Mouse (Mus musculus) spleen, postnatal 4 days (tissue): ENCODE results near the gene Poglut1.

Experiments used
- DNase-seq, 2 experiments: peaks; one replicate each; pipeline ENCODE4 v3.0.0; 2022; ENCODE audit warnings: low spot score in 2 of 2

Gene Poglut1

DNA sequence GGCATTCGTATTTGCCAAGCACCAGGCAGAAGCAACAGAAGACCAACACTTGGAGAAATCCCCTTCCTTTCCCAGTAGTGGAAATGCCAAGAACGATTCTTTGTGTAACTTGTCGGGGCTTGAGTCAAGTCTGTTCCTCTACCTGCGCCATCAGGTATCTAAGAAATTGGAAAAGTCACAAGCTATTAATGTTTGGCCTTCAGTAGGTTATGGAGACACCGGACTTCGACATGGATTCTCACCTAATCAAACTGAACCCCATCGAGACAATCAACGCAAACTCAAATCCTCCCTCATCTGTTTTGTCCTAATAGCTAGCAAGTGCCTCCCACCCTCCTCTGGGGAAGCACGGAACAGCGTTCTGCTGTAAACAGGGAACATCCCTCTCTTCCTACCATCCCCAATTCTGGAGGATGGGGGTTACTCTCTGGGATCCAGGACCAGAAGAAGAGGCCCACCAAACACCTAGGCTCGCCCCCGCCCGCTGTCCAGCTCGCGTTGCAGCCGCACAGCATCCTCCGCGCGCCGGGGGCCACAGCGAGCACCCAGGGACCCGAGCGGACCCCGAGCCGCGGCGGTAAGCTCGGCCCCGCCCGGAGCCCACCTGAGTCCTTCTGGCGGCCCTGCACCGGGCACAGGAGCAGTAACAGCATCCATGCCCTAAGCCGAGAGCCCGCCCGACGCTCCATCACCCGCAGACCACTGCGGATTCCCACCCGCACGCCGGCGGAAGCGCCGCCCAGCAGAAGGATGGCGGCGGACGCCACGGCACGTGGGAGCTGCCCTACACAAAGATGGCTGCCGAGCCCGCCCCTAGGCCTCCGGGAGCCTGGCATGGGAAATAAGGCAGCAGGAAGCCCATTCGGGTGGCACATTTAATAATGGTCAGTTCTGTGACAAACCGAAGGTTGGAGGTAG is at the start of gene Poglut1:
Gene Poglut1 (minus strand): TSS at position 780 of the 918 bp plus-strand sequence.
- DNase-seq, result peak; percentile 64 to 86

DNA sequence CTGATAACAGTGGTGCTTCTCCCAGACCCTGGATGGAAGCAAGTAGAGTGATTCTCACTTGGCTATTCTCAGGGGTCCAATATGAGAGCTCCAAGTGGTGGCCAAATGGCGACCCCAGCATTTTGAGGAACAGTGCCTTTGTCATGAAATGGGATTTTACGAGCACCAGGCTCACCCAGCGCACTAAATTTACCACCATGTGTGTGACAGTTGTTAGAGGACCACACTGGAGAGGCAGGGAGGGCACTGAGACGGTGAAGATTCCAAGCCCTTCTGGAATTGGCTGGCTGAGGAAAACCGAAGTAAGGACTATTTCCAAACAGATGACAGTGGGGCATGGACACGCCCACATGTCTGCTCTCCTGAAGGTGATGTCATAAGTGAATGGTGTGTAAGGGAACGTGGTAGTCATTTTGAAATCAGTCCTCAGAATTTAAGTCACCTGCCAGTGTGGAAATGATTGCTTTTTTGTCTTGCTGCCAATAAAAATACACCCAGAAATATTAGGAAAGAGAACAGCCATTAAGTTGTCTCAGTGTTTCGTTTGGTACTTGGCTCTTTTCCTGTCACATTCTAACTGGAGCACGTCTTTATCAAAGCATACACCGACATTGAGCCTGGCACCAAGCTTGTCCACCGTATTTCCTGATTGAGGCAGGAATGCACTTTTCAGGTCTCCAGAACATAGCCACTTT is 49.1 kb upstream of the Poglut1 start:
- DNase-seq, result no peak

DNA sequence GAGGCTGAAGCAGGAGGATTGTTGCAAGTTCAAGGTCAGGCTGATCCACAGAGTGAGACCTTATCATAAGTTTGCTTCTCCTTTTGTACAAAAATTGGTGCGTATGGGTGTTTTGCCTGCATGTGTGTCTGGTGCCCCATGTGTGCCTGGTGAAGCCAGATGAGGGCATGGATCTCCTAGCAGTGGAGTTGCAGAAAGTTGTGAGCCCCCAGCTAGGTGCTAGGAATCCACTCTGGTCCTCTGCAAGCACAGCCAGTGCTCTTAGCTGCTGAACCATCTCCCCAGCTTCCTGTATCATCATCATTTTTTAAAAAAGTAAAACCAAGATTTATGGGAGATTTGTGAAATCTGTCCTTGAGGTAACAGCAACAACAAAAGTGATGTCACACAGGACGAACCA is 46.6 kb upstream of the Poglut1 start:
- no peak for DNase-seq

GRCm38 (mm10) chr16:38596099-38596498 is 46.0 kb upstream of the Poglut1 start:
- DNase-seq, result no peak

DNA sequence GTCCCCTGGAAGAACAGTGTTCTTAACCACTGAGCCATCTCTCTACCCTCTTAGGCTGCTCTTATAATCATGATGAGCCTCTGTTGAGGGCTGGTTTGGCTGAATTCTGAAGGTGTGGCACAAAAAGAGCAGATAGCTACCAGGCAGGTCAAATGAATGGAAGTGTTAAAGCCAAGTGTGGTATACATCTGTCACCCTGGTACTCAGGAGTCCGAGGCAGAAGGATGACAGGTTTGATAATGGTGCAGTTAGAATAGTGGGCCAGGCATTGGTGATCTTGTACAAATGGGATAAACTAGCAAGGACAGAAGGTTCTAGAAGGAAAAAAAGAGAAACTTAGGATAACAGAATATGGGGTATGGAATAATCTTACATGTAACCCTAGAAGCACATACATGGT is 44.4 kb upstream of the Poglut1 start:
- no peak for DNase-seq

DNA sequence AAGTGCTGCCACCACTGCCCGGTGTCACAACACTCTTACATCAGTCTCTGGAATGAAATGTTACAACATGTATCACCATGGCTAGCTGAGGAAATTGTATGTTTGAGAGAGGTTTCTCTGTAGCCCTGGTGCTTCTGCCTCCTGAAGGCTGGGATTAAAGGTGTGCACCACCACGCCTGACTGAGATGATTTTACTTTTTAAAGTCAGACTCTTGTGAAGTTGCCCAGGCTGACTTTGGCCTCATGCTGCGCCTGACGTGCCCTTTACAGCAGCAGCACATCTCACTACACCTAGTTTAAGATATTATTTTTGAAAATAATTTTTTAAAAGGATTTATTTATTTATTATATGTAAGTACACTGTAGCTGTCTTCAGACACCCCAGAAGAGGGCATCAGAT is 42.9 kb upstream of the Poglut1 start:
- no peak for DNase-seq

- DNase-seq, result no peak
Observed at GRCm38 (mm10) chr16:38592026-38592678, 42.1 kb upstream of the Poglut1 start.

GRCm38 (mm10) chr16:38591506-38591905 is 41.4 kb upstream of the Poglut1 start:
- DNase-seq, result no peak

DNA sequence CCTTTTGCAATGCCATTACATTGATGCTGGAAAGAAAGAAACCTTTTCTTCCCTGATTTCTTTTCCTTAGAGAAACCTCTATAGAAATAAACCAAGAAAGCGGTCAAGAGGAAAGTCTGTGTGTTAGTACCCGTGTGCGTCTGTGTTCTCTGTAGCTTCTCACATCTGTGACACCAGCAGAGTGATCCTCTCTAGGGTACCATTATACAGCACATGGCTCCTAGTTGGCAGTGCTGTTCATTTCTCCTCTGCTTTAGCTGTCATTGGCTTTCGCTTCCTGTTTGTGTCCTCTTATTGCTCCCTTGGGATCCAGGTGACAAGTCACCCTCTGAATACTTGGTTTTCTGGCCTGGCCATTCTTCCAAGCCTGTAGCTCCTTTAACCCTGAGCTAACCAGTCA is 37.5 kb upstream of the Poglut1 start:
- DNase-seq, result no peak

DNA sequence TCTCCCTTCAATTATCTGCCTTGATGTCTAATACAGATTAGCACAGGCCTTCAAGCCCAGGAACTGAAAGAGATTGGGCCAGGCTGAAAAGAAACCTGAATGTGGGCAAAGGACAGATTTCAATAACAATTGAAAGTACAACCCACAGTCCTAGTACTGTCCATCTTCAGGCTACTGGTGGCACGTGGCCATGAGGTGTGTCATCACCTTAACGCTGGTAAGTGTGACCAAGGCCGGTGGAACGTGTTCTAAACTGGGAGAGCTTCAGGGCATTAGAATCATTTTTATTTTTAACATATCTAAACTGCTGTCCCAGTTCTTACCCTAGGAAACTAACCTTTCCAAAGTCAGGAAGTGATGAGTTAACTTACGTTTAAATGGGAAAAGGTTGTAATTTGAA is 37.1 kb upstream of the Poglut1 start:
- DNase-seq, result no peak

DNA sequence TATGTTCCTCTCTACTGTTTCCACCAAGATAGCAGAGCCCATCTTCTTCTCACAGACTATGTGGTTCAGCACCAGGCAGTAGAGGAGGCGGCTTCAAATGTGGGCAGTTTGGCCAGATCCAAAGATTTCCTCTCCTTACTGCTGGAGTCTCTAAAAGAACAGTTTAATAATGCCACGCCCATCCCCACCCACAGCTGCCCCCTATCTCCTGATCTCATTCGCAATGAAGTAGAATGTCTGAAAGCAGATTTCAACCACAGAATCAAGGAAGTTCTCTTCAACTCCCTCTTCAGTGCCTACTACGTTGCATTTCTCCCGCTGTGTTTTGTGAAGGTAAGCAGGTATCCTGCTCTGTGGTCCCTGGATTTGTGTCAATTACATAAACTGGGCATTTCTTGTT is 35.1 kb upstream of the Poglut1 start:
- no peak for DNase-seq

- no peak for DNase-seq
Observed at GRCm38 (mm10) chr16:38584761-38585160, 34.7 kb upstream of the Poglut1 start.

GRCm38 (mm10) chr16:38571481-38571880 is 21.4 kb upstream of the Poglut1 start:
- DNase-seq, result no peak

DNA sequence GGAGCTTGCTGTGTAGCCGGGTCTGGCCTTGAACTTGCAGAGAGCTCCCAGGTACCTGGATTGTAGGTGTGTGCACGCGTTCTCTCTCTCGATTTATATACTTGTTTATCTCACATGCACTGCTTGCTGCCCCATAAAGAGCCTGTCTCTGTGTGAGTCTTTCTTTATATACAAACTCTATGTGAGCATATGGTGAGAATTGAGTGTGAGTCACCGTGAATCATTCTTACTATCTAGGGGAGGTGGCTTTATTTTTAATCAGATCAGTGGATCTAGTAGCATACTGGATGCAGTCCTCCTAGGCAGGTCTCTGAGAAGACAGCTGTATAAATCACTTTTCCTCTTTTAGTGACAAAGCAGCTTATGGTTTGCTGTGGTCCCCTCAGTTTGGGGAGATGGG is 18.1 kb upstream of the Poglut1 start:
- no peak for DNase-seq

DNA sequence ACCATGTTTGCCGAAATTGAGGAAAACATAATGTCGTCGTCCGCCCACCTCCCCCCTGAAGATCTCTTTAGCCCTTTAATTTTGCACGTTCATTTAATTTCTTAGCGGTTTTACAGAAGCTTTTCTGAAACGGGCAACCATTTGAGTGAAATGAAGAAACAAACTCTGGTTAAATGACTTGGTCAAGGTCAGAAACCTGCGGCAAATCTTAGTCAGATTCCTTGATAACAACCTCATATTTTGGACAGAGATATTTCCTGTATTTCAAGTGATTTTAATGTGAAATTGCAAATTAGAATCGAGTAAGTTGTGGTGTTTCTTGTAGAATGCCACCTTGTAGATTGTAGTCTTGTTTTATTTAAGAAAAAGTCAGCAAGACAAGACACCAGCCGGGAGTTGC is 13.5 kb upstream of the Poglut1 start:
- no peak for DNase-seq

DNA sequence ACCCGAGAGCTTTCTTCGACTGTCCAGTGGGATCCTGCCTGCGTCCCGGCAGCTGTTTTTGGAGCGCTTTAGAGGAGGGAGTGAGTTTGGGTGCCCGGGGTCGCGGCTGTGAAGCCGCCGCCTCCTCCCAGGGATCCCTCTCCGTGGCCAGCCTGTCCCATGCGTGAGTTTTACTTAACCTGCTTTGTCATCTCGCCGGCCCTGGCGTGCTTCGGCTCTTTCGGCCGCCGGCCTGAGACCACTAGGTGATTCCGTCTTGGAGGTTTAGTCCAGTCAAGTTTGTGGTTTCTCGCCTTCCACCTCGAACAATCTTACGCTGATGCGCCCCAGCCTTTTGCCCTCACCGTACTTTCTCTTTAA is 12.9 kb upstream of the Poglut1 start:
- no peak for DNase-seq

DNA sequence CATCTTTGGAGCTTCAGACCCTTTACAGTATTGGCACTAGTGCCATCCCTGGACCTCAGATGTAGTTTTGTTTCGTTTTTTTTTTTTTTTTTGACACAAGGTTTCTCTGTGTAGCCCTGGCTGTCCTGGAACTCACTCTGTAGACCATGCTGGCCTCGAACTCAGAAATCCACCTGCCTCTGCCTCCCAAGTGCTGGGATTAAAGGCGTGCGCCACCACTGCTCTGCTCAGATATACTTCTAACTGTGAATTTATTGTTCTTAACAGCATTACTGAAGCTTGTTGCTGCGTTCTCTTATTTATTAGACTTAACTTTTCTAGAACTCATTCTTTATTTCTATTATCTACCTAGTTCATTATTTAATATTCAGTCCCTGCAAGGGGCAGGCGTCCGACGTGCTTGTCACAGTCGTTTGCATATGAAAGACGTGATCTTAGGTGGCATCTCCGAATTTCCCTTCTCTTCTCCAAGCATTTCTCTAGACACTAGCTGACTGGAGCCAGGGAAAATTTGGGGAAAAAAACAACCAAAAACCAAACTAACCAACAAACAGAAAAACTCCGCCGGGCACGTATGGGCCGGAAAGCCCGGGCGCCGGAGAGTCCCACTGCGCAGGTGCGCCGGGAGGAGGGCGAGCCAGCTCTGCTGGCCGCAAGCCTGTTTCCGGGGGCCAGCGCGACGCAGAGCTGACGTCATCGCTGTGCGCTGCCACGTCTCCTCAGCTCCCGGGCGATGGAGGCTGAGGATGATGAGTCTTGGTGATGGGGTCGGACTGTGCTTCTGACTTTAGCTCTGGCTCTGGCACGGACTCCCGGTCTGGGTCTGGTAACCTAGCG is 12.3 kb upstream of the Poglut1 start:
- DNase-seq, result peak; percentile 92 to 96

DNA sequence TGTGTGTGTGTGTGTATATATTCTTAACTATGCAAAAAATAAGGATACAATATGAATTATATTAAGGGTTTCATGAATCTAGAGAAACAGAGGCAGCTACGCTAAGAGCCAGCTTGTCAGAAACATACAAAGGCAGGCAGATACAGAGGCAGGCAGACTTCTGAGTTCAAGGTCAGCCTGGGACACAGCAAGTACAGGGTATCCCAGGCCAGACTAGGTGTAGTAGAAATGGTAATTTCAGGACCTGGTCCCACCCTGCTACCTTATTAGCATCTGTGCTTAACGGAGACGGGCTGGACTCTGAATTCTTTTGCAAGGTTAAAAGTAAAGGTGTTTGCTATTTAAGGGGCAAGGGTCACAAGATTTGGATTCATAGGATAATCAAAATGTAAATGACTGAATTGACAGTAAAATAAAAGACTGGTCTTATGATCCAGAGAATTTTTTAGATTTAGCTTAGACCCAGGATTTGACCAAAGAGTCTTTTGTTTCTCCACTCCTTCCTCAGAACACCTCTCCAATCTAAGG is 8.2 kb upstream of the Poglut1 start, which contains the start of gene Tmem39a:
Gene Tmem39a (plus strand): TSS at position 478 of the 528 bp plus-strand sequence.
- no peak for DNase-seq

- DNase-seq, result no peak
Observed at GRCm38 (mm10) chr16:38555988-38556387, 5.9 kb upstream of the Poglut1 start.

DNA sequence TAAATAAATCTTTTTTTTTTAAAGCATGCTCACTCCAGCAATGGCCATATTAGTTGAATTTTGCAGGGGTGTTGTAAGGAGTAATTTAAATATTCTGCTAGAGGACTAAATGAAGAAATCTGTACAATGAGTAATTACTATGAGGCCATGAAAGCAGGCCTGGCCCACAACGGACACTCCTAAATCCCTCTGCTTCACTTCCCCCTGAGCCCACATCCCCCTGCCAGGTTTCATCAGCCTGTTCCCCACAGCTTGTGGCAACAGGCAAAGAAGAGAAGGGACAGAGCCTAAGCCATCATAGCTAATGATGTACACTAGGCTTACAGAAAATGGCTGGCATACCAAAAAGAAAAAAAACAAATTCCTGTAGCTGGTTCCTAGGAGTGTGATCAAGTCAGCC is 2.1 kb downstream of the Poglut1 start:
- DNase-seq, result no peak

DNA sequence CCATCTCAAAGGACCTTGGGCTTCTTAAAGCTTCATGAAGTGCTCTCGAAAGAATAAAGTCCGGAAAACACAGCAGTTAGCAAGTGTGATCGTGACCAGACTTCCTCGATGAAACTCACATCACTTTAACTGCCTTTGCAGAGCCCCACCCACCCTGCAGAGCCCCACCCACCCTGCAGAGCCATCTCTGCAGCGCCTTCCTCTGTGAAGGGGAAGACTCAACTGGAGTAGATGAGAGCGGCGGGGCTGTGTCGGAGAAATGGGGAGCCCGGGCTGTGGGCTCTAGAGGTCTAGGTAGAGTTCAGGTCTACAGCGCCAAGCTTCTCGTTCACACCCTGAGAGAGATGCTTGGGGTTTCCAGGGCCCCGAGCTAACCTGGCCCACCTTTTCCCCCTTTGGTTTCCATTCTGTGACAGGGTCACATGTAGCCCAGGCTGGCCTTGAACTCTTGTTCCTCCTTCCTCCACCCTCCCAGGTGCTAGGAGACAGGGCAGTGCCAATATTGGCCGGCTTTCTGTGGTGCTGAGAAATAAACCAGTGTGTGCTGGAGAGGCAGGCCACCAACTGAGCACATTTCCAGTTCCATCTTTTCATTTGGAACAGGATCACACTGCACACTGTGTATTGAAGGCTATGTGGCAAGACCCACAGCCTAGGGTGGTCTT is 11.2 kb downstream of the Poglut1 start:
- no peak for DNase-seq
